ENCODE assay signal across 8 mouse cellular contexts in the genomic region with DNA sequence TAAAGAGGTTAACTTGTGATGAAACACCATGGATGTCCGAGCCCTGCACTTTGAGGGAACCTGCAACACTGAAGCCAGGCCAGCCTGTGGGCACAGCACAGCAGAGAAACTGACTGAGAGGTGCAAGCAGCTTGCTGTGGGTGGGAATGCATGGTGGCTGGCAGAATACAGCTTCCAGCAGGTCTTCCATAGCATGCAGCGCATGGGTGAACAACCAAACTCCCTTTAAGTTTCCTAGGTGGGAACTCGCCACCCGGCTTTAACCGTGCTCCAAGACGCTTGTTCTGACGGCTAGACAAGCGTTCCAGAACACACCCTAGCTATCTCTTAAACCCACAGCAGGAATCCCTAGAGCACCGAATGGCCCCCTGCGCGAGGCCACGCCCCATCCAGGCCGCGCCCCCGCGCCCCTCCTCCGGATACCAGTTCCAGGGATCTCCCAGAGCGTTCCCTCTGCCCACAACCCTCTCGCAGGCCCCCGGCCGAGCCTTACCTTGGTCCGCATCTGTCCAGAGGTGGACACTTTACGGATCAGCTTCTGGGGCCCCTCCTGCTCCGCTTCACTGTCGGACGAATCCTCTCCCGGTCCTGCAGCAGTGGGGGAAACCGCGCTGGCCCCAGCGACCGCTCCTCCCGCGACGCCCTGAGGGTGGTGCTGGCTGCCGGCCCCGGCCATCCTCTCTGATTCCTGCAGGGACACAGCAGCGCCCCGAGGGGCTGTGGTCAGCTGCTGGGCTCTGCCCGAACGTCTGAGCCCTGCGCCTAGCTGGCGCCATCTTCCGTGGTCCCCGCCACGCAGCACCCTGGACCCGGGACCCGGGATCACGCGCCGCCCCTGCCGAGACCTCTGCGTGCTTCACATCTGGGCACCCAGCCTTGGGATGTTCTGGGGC. TPM values are rescaled to one million over a fixed set of nuclear protein-coding genes. Genes with fewer than 3 reads are reported as not detected.
A peak's percentile ranks its signal among the peaks of the same experiment; 100 is the strongest.
DNase-seq lines count a peak whose midpoint lies in the region; ATAC-seq and TF ChIP-seq lines count a peak whose summit lies in the region.

No protein-coding gene starts in this region.

- no peak for TF ChIP-seq POLR2A in olfactory bulb, adult 2 months (IDR thresholded peaks at IDR 0.05; ENCODE audit: insufficient read depth, low read depth, low read length)

- DNase-seq in Muller cell, postnatal 12 days (ENCODE audit: inconsistent ontology term) = peak; percentile 78
- DNase-seq in c-Kit-positive CD71-positive TER-119-positive erythroid progenitor cells, embryonic 14.5 days (ENCODE audit: low spot score) = peak; percentile 33
- DNase-seq in forebrain, embryonic 14.5 days (ENCODE audit: low spot score) = peak; percentile 42
- DNase-seq in heart, postnatal 14 days = peak; percentile 70 to 73
- peak; percentile 54 to 74 for DNase-seq in kidney, postnatal 25 days
- peak; percentile 54 for DNase-seq in urinary bladder, adult 2 months (ENCODE audit: low spot score)

- ATAC-seq in forebrain, embryonic 14.5 days = peak; percentile 87
- ATAC-seq in lung, embryonic 16.5 days (ENCODE audit: low read depth) = peak; percentile 96

- 0 out of 2 replicates have a peak, but pooled peaks cover 4% of the 10 kb centered on the region for H3K27me3 ChIP-seq in forebrain, embryonic 14.5 days (replicated peaks; ENCODE audit: control insufficient read depth, insufficient read depth, low read length)
- H3K27me3 ChIP-seq in lung, embryonic 16.5 days (ENCODE audit: control insufficient read depth, insufficient read depth, low read depth, low read length) = no peaks in the 10 kb centered on the region

- H3K4me2 ChIP-seq in forebrain, embryonic 14.5 days (ENCODE audit: low read length) = peak overlapping the region; percentile 97
- H3K4me2 ChIP-seq in lung, embryonic 16.5 days (ENCODE audit: low read depth, low read length) = peak overlapping the region; percentile 96

- 1% methylated on average over 52 of the region's 52 CpGs for WGBS in forebrain, embryonic 14.5 days
- 1% methylated on average over 52 of the region's 52 CpGs for WGBS in lung, embryonic 16.5 days
- 2% methylated on average over 52 of the region's 52 CpGs for WGBS in olfactory bulb, adult 2 months

- H3K9ac ChIP-seq in forebrain, embryonic 14.5 days (ENCODE audit: low read length) = peak overlapping the region; percentile 69
- H3K9ac ChIP-seq in lung, embryonic 16.5 days (ENCODE audit: low read length) = peak overlapping the region; percentile 77

- H3K4me3 ChIP-seq in forebrain, embryonic 14.5 days (ENCODE audit: low read depth, low read length) = peak overlapping the region; percentile 54
- peak overlapping the region; percentile 69 for H3K4me3 ChIP-seq in lung, embryonic 16.5 days (ENCODE audit: low read length)
- peak overlapping the region; percentile 56 for H3K4me3 ChIP-seq in olfactory bulb, adult 2 months (ENCODE audit: insufficient read depth, low read depth, low read length)

- H3K4me1 ChIP-seq in forebrain, embryonic 14.5 days (ENCODE audit: control insufficient read depth, insufficient read depth, low read length) = no peaks in the 10 kb centered on the region
- peaks cover 4% of the 10 kb centered on the region; the same call in 1 of the 2 replicates for H3K4me1 ChIP-seq in lung, embryonic 16.5 days (replicated peaks; ENCODE audit: control insufficient read depth, insufficient read depth, low read length)
- peaks cover 13% of the 10 kb centered on the region for H3K4me1 ChIP-seq in olfactory bulb, adult 2 months (ENCODE audit: control insufficient read depth, insufficient read depth, low read length)

- no peaks in the 10 kb centered on the region for H3K36me3 ChIP-seq in forebrain, embryonic 14.5 days (ENCODE audit: control insufficient read depth, insufficient read depth, low read length)
- no peaks in the 10 kb centered on the region for H3K36me3 ChIP-seq in lung, embryonic 16.5 days (ENCODE audit: control insufficient read depth, insufficient read depth, low read length)

- 0 out of 2 replicates have a peak, but pooled peaks have one; percentile 24 for TF ChIP-seq CTCF in olfactory bulb, adult 2 months (IDR thresholded peaks at IDR 0.05; ENCODE audit: insufficient read depth, low read depth, low read length)

- intact Hi-C loops in heart, postnatal 14 days (cut with DNase I) = no loop called here

- no peaks in the 10 kb centered on the region for H3K9me3 ChIP-seq in forebrain, embryonic 14.5 days (replicated peaks; ENCODE audit: control insufficient read depth, low read length)
- no peaks in the 10 kb centered on the region for H3K9me3 ChIP-seq in lung, embryonic 16.5 days (ENCODE audit: control insufficient read depth, low read length)

- no peak overlapping the region for H3K27ac ChIP-seq in forebrain, embryonic 14.5 days (ENCODE audit: low read depth, low read length)
- peak overlapping the region; percentile 72 for H3K27ac ChIP-seq in lung, embryonic 16.5 days (ENCODE audit: low read length)
- no peak overlapping the region for H3K27ac ChIP-seq in olfactory bulb, adult 2 months (ENCODE audit: insufficient read depth, low read depth, low read length)

RNA-seq across cellular contexts. Expression of a gene that starts 7.9 kb away (rescaled TPM):
- polyA plus RNA-seq in forebrain, embryonic 14.5 days (2014; fragmentation: Nextera tagmentation; extraction: Ambion mirVana) = 1.5 and 2.1 TPM in 2 replicates
- total RNA-seq in heart, postnatal 14 days (2021) = 10 to 100 TPM; 10.5 to 12.3 TPM
- polyA plus RNA-seq in lung, embryonic 16.5 days (2015; fragmentation: Nextera tagmentation; extraction: Ambion mirVana) = 1.8 and 2.8 TPM in 2 replicates
- not detected in 2 replicates for polyA plus RNA-seq in olfactory bulb, adult 2 months (2012; ENCODE audit: insufficient read depth, insufficient read length, low replicate concordance, missing spikeins)
- 5.6 and 6.2 TPM in 2 replicates for polyA plus RNA-seq in urinary bladder, adult 2 months (2012; rRNA removed)
